Mouse (Mus musculus) T-helper 17 cell (primary cell): ENCODE measurements around the gene Gm42906.

Source experiments
- in situ Hi-C, 2 experiments: fragments of 300-600 bp; cut with MboI, MseI; formaldehyde crosslinking; loops; 1 replicate in 1 of 2; 2 replicates in 1 of 2; pipeline ENCODE4 v1.15.1; 2025; ENCODE audit warnings: high pct_unique_total_duplicates in 2 of 2

Gm42906 gene

DNA sequence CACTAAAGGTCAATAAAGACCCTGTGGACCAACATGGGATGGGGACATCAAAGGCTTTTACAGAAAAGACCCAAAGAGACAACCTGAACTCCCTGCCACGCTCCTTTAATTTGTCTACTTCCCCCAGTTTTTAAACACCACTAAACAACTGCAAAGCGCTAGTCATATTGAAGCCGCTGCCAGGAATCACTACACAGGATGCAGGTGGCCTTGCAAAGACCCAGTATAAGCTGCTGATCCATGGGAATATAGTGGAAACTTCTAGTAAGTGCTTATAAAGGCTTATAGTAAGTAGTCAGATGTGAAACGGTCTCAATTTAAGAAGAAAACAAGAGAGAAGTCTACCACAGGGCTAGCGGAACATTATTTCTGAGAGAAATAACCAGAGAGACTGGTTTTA is 237.2 kb downstream of the Gm42906 start:
- in situ Hi-C loops, result no loop called here

- in situ Hi-C loops, result no loop called here
Observed at GRCm38 (mm10) chr5:151189789-151190378, 238.1 kb downstream of the Gm42906 start.

GRCm38 (mm10) chr5:151189321-151189720 is 238.6 kb downstream of the Gm42906 start:
- in situ Hi-C loops, result no loop called here

GRCm38 (mm10) chr5:151188659-151189058 is 239.3 kb downstream of the Gm42906 start:
- in situ Hi-C loops, result no loop called here

DNA sequence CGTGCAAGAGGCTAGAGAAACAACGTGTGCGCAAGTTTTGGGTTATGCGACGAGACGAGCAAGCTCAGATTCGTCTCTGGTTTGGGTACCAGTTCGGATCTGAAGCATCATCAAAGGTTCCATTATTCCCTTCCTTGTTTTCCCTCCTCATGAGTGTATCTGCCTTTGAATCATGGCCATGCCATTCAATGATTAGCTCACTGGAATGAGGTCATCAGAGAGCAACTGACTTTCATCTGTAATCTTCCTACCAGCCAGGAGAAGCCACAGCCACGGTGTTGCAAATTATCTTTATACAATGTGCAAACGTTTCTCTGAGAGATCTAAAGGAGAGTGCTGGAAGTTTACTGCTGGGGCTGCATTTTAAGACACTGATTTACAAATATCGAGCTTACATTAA is 240.6 kb downstream of the Gm42906 start:
- in situ Hi-C loops, result no loop called here

- in situ Hi-C loops, result no loop called here
Observed at GRCm38 (mm10) chr5:151185286-151185856, 242.6 kb downstream of the Gm42906 start.

GRCm38 (mm10) chr5:151183656-151184240 is 244.2 kb downstream of the Gm42906 start:
- in situ Hi-C loops, result loop anchor here in 1 of 2 experiments (5.0 kb wide), 1 partner anchor 961 kb away; no protein-coding TSS in a partner anchor

GRCm38 (mm10) chr5:151181288-151181687 is 246.7 kb downstream of the Gm42906 start:
- in situ Hi-C loops, result loop anchor here in 1 of 2 experiments (5.0 kb wide), 1 partner anchor 959 kb away; no protein-coding TSS in a partner anchor

DNA sequence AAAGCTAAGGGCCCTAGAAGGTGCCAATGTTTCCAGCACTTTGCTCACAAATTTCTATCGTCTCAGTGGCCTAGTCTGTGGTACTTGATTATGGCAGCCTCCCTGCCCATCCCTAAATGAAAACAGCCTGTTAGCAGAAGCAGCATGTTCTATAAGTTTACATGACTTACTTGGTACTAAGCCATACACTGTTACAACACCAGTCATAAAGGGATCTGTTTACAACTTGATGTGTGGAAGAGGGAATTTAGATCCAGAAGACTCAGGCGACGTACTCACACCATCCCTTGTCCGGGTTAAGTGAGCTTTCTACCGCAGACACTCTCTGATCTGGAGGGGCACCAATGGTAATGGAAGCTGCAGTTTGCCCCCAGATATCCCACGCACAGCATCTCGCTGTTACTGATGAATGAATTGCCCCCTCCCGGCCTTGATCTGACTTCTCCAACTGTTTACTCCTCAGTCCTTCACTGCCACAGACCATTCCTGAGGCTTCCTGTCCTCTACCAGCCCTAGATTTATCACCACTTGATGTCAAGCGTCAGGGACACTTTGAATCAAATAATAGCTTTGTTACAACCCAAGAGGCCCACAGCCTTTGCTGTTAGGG is 247.7 kb downstream of the Gm42906 start:
- in situ Hi-C loops, result loop anchor here in 1 of 2 experiments (5.0 kb wide), 1 partner anchor 958 kb away; no protein-coding TSS in a partner anchor

DNA sequence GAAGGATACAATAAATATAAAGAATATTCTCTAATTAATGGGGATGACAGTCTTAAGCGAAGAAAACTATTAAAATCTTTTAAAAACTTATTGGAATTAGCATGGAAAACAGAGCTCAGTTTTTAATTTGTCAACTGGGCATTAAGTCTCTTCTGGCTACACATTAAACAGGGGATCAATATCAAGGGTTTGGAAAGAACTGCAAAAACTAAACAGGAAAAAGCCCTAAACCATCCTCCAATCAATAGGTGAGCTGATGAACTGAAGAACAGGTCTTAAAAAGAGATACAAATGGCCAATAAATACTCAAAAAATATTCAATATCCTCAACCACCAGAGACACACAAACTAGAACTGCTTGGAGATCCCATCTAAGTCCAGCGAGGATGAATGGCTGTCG is 250.8 kb downstream of the Gm42906 start:
- in situ Hi-C loops, result no loop called here

GRCm38 (mm10) chr5:151175897-151176313 is 252.1 kb downstream of the Gm42906 start:
- in situ Hi-C loops, result no loop called here

DNA sequence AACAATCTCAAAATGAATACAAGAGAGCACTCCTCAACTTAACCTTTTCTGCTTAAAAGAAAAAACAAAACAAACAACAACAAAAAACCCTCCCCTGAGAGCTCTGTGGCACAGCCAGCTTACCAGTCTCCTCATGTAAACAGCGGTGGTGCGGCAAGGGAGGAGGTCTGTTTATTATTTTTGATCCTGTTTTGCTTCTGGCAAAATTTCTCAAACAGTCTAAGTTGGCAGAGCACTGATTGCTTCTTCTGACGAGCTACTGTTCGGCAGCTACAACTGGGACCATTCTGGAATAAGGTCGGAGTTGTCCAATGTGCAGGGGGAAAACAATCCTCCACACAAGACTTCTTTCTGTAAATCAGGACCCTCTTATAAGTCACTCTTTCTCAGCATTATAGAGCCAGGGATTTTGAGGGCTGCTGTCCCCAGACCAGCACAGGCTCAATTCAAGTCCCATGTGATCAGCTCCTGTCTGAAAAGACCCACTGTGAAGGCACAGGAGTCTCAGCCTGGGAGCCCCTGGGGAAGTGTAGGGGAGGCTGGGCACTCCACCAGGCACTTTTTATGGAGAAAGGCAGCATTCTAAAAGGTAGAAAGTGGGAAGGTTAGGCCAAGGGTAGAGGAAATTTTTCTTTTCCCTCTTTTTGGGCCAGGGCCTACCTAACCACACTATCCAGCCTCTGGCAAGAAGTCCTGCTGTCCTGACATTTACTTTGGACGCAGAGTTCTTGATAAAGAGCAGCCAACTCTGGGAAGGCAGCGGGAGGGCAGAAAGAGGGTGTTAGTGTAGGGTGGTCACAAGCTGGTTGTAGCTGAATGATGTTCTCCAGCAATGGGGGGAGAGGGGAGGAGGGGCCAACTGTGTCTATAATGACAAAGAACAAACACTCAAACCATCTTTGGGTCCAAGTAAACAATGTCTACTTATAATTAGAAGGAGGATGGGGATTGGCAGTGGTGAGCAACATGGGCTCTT is 253.2 kb downstream of the Gm42906 start:
- in situ Hi-C loops, result no loop called here

GRCm38 (mm10) chr5:151173774-151174173 is 254.2 kb downstream of the Gm42906 start:
- in situ Hi-C loops, result no loop called here

- in situ Hi-C loops, result no loop called here
Observed at GRCm38 (mm10) chr5:151170168-151170750, 257.7 kb downstream of the Gm42906 start.

GRCm38 (mm10) chr5:151168191-151168590 is 259.8 kb downstream of the Gm42906 start:
- in situ Hi-C loops, result no loop called here

DNA sequence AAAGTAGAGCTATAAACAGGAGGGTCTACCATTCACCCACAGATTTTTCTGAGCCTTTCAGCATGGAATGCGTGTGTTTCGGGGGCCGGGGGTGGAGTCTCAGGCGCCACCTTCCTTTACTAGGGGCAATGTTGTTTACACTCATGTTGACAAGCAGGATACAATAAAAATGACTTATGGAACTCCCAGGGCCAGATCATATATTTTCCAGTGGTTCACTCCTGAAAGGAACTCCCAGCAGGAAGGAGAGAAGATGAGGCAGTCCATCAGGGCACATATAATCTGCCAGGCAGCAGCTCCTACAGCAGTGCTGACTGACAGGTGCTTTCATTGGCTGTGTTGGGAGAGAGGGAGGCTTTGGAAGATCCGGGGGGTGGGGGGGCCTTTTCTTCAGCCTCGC is 260.3 kb downstream of the Gm42906 start:
- in situ Hi-C loops, result no loop called here

GRCm38 (mm10) chr5:151166266-151166665 is 261.7 kb downstream of the Gm42906 start:
- in situ Hi-C loops, result no loop called here

DNA sequence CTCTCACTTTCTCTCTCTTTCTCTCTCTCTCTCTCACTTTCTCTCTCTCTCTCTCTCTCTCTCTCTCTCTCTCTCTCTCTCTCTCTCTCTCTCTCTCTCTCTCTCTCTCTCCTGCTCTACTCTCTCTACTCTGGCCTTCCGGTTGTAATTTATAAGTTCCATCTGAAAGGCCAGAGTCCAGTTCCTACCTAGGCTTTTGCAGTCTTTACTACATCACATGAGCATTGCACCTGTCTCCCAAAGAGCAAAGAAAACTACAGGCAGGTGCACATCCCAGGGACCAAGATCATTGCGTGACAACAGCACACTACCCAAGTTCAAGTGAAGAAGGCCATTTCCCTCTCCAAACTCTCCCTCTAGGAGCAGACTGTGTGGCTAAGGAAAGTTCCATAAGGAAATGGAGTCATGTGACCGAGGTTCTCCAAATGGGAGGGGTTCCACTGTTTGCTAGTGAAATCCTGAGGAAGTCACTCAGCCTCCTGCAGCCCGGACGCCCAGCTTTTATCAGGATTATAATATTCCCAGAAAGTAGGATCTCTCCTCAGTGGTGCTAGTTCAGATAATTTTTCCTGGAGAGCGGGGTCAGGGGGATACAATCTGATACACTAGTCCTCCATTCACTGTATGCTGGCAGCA is 262.5 kb downstream of the Gm42906 start:
- in situ Hi-C loops, result no loop called here

DNA sequence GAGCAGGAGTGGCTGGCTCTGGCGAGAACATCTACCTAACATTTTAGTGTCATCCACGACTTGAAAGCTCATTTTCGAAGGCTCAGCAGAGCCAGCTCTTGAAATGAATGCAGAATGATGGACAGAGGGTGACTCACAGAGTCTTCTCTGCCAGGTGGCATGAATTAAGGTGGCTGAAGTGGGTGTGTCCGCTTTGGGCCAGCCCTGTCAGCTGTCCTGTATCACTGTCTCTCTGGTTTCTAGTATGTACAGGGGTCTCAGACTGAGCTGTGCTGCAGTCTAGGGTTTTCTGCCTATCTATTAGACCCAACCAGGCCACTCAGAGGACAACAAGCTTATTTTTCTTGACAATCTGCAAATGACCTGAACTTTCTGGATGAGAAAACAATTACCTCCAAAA is 263.1 kb downstream of the Gm42906 start:
- in situ Hi-C loops, result no loop called here

- in situ Hi-C loops, result no loop called here
Observed at GRCm38 (mm10) chr5:151162642-151163041, 265.3 kb downstream of the Gm42906 start.

GRCm38 (mm10) chr5:151155247-151155646 is 272.7 kb downstream of the Gm42906 start:
- in situ Hi-C loops, result no loop called here
